Mouse (Mus musculus) C2C12 (cell line): ENCODE measurements around the gene Idh2.

ENCODE experiments used
- CEBPB ChIP-seq: IDR thresholded peaks from one replicate; pipeline ENCODE4 v1.6.1; 2011; ENCODE audit warnings: low read depth, mild to moderate bottlenecking, control low read depth, moderate library complexity
- CTCF ChIP-seq: IDR thresholded peaks from one replicate; pipeline ENCODE4 v1.5.1; 2011; ENCODE audit not compliant: control insufficient read depth, insufficient read depth, insufficient read length
- FOSL1 ChIP-seq: IDR thresholded peaks from one replicate; pipeline ENCODE4 v1.8.0; 2011; ENCODE audit warnings: mild to moderate bottlenecking, low read length; ENCODE audit not compliant: poor library complexity, insufficient read depth, severe bottlenecking
- MAX ChIP-seq: IDR thresholded peaks from one replicate; pipeline ENCODE4 v1.6.1; 2011; ENCODE audit warnings: mild to moderate bottlenecking, control low read depth
- MYOD1 ChIP-seq: IDR thresholded peaks from one replicate; pipeline ENCODE4 v1.6.1; 2011; ENCODE audit warnings: low read depth; ENCODE audit not compliant: control insufficient read depth, insufficient read length
- MYOG ChIP-seq: IDR thresholded peaks from one replicate; pipeline ENCODE4 v1.6.1; 2011; ENCODE audit not compliant: control insufficient read depth, insufficient read length; ENCODE audit errors: extremely low read depth
- USF1 ChIP-seq: IDR thresholded peaks from one replicate; pipeline ENCODE4 v1.6.1; 2011; ENCODE audit warnings: low read depth, mild to moderate bottlenecking, control low read depth, moderate library complexity

- no peak for TF ChIP-seq CTCF
- TF ChIP-seq USF1: no peak
- no peak for TF ChIP-seq MYOG
- TF ChIP-seq CEBPB: no peak
- TF ChIP-seq MAX: no peak
- no peak for TF ChIP-seq FOSL1
- TF ChIP-seq MYOD1: no peak
These were observed 4.0 kb upstream of the Idh2 start for GRCm38 (mm10) chr7:80119198-80119597.
